In the genomic region with DNA sequence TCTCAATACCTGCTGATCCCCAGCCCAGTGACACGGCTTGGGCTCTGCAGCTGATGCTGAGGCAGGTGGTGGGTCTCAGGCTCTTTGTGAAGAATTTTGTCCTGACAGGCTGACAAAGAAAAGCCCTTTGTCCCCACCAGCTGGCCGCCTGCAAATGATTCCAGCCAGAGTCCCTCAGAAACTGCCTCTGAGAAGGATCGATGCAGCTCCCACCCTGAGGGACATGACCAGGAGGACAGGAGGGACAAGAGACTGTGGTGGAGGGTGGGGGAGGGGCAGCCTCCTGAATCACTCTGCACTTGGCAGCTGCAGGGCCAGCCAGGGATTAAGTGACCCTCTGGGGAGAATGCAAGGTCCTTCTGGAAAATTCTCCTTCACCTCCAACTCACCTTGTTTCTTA, we compare ENCODE assay signal across 13 mouse cellular contexts. TPM values are rescaled to one million over a fixed set of nuclear protein-coding genes. Genes with fewer than 3 reads are reported as not detected.
DNase-seq lines count a peak whose midpoint lies in the region; ATAC-seq lines count a peak whose summit lies in the region.
"Had no signal": no experiment of that assay in that cellular context is flagged by ENCODE, and none has a peak within 500 bp of the region (broad histone marks: within the 10 kb centered on the region; RNA-seq: fewer than 3 reads in every experiment).

No protein-coding gene starts in this region.

- H3K36me3 ChIP-seq in embryonic facial prominence, embryonic 10.5 days (replicated peaks): no peaks in the 10 kb centered on the region
- no peaks in the 10 kb centered on the region for H3K36me3 ChIP-seq in midbrain, embryonic 15.5 days (replicated peaks)
- H3K36me3 ChIP-seq: hindbrain, embryonic 15.5 days had no signal

- no peaks in the 10 kb centered on the region for H3K9me3 ChIP-seq in embryonic facial prominence, embryonic 10.5 days
- no peaks in the 10 kb centered on the region for H3K9me3 ChIP-seq in midbrain, embryonic 15.5 days
- H3K9me3 ChIP-seq: hindbrain, embryonic 15.5 days had no signal

- peaks cover 45% of the 10 kb centered on the region for H3K27me3 ChIP-seq in embryonic facial prominence, embryonic 10.5 days (replicated peaks; ENCODE audit: low read depth, poor library complexity, severe bottlenecking)
- no peaks in the 10 kb centered on the region for H3K27me3 ChIP-seq in midbrain, embryonic 15.5 days (replicated peaks)
- H3K27me3 ChIP-seq: hindbrain, embryonic 15.5 days had no signal

- peak overlapping the region; percentile 58; the same call in 1 of the 2 replicates for H3K27ac ChIP-seq in embryonic facial prominence, embryonic 10.5 days (replicated peaks)
- peak overlapping the region; percentile 53 for H3K27ac ChIP-seq in midbrain, embryonic 15.5 days
- H3K27ac ChIP-seq: liver, embryonic 14.5 days had no signal

- peaks cover 45% of the 10 kb centered on the region for H3K4me1 ChIP-seq in embryonic facial prominence, embryonic 10.5 days
- H3K4me1 ChIP-seq in midbrain, embryonic 15.5 days: peaks cover 37% of the 10 kb centered on the region

- peak; percentile 28 for DNase-seq in adrenal gland, postnatal 25 days
- DNase-seq in adrenal gland, adult 18-20 months (ENCODE audit: low spot score in 2 of 2): no peak
- DNase-seq in kidney, postnatal 25 days: peak; percentile 22 to 56
- no peak for DNase-seq in kidney, adult 18-20 months
- peak; percentile 45 for DNase-seq in embryonic facial prominence, embryonic 10.5 days (ENCODE audit: low spot score)
- DNase-seq in urinary bladder, adult 2 months (ENCODE audit: low spot score): no peak
- DNase-seq: thymus, postnatal 36 days had no signal

- 8% methylated on average over 3 of the region's 3 CpGs for WGBS in embryonic facial prominence, embryonic 10.5 days
- WGBS in midbrain, embryonic 15.5 days: 4% methylated on average over 3 of the region's 3 CpGs

- no peak overlapping the region for H3K9ac ChIP-seq in midbrain, embryonic 15.5 days
- H3K9ac ChIP-seq: hindbrain, embryonic 15.5 days; liver, embryonic 14.5 days had no signal

- no peak for ATAC-seq in midbrain, embryonic 15.5 days (replicated peaks)
- no peak for ATAC-seq in CD4-positive, CD25-positive, alpha-beta regulatory T cell, adult 4 months

- no peak overlapping the region for H3K4me2 ChIP-seq in midbrain, embryonic 15.5 days
- H3K4me2 ChIP-seq: hindbrain, embryonic 15.5 days had no signal

- H3K4me3 ChIP-seq in embryonic facial prominence, embryonic 10.5 days: no peak overlapping the region
- no peak overlapping the region for H3K4me3 ChIP-seq in midbrain, embryonic 15.5 days
- H3K4me3 ChIP-seq: hindbrain, embryonic 15.5 days had no signal

RNA-seq across cellular contexts. Expression of a gene that starts 0.7 kb away (rescaled TPM):
- 9.9 and 19.2 TPM in 2 replicates for total RNA-seq in adrenal gland, postnatal 25 days (2021)
- total RNA-seq in adrenal gland, adult 18-20 months (2021): 10 to 100 TPM in 1 of 2 experiments, 1 to 10 TPM in 1; 4.3 to 26.9 TPM
- polyA plus RNA-seq in embryonic facial prominence, embryonic 10.5 days (2016; fragmentation: Nextera tagmentation; extraction: Ambion mirVana): 5.5 and 6.7 TPM in 2 replicates
- polyA plus RNA-seq in midbrain, embryonic 15.5 days (2015; fragmentation: Nextera tagmentation; extraction: Ambion mirVana): 46.3 and 55.9 TPM in 2 replicates
- polyA plus RNA-seq in urinary bladder, adult 2 months (2012; rRNA removed): 0.03 TPM in 2 replicates
- polyA plus RNA-seq in CD4-positive, CD25-positive, alpha-beta regulatory T cell, adult 4 months (2017; shearing (Covaris generic)): not detected
- total RNA-seq: heart, adult 8-10 months; megakaryocyte, adult 5-6 weeks had no signal

RNA-seq across cellular contexts. Expression of a gene that starts 57.7 kb away (rescaled TPM):
- total RNA-seq in adrenal gland, postnatal 25 days (2021): 2.6 and 3.4 TPM in 2 replicates
- 1 to 10 TPM; 2.3 to 2.8 TPM for total RNA-seq in adrenal gland, adult 18-20 months (2021)
- 0.26 and 0.62 TPM in 2 replicates for polyA plus RNA-seq in embryonic facial prominence, embryonic 10.5 days (2016; fragmentation: Nextera tagmentation; extraction: Ambion mirVana)
- 0.11 and 0.22 TPM in 2 replicates for polyA plus RNA-seq in midbrain, embryonic 15.5 days (2015; fragmentation: Nextera tagmentation; extraction: Ambion mirVana)
- polyA plus RNA-seq in urinary bladder, adult 2 months (2012; rRNA removed): 4.1 and 4.5 TPM in 2 replicates
- under 1 TPM; 0.36 to 0.38 TPM for polyA plus RNA-seq in CD4-positive, CD25-positive, alpha-beta regulatory T cell, adult 4 months (2017; shearing (Covaris generic))

Comparison
In these comparisons a context has a peak if more than half of its experiments do, and no peak if none do; other contexts are left out.
1. DNase-seq: peak in adrenal gland, postnatal 25 days (single experiment), kidney, postnatal 25 days (2 of 2) and embryonic facial prominence, embryonic 10.5 days (single experiment); none in adrenal gland, adult 18-20 months (0 of 2), kidney, adult 18-20 months (single experiment) and urinary bladder, adult 2 months (single experiment).